Mouse (Mus musculus) forelimb bud, embryonic 11.5 days (tissue): ENCODE data around the gene Klhl3.
"Not testable (repeated sequence)": the region's sequence is repeated elsewhere in the genome, so short reads cannot be mapped to it uniquely, and the experiment has no call there.

ENCODE experiments used
- DNase-seq: peaks from one replicate; pipeline ENCODE4 v3.0.0-alpha.2; 2012; ENCODE audit warnings: low read depth, low spot score

Gene Klhl3

GRCm38 (mm10) chr13:58113061-58113900, at the start of gene Klhl3:
Klhl3 (minus strand) TSS chr13:58113592.
- peak; percentile 63 for DNase-seq

DNA sequence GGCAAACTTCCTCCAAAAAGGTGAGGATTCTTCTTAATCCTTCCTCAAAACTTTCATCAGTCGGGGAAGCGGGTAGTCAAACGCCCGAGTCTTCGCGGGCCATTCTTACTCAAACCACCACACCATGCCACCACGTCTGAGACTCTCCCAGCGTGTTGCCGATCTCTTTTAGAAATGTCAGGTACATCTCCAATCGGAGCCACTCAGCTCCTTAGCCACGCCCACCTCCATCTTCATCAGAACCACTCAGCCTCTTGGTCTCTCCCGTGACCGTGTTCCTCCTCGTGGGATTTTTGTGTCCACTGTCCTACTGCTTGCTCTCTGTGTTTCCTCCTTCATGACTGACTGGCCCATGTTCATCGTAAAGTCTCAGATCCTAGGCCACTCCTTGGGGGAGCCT, 47.4 kb upstream of the Klhl3 start:
- no peak for DNase-seq

GRCm38 (mm10) chr13:58158099-58158912, 44.9 kb upstream of the Klhl3 start:
- DNase-seq = peak; percentile 93

- DNase-seq = peak; percentile 78
Observed at GRCm38 (mm10) chr13:58157447-58158098, 44.2 kb upstream of the Klhl3 start, which contains the start of gene Idnk. Idnk (plus strand) TSS chr13:58157649.

- no peak for DNase-seq
Observed at GRCm38 (mm10) chr13:58157036-58157435, 43.6 kb upstream of the Klhl3 start.

DNA sequence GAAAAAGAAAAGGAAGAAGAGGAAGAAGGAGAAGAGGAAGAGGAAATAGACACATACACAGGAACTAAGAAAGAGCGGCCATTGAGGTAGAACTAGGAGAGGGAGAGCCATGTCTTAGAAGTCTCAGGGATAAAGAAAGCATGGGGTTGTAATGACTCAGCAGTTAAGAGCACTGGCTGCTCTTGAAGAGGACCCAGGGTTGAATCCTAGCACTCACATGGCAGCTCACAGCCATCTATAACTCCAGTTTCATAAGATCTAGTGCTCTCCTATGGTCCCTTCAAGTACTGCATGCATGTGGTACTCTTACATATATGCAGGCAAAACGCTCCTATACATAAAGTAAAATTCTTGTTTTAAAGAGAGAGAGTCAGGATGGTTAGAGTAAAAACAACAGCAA, 42.6 kb upstream of the Klhl3 start:
- no peak for DNase-seq

- no peak for DNase-seq
Observed at GRCm38 (mm10) chr13:58150442-58150841, 37.0 kb upstream of the Klhl3 start.

DNA sequence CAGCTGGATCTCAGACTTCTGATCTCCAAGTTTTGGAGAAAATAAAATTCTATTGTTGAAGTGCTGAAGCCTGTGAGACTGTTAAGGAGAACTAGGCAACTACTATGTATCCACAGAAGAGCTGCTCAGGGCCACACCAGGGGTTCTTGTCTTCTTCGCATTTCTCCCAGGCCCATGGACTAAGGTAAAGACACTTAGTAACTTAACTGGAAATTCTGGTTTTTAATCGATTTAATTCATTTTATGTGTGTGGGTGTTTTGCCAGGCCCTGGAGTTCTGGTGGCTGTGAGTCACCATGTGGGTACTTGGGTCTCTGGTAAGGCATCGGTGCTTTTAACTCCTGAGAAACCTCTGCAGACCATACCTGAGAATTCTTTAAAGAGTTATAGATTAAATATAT, 36.2 kb upstream of the Klhl3 start:
- DNase-seq = no peak

GRCm38 (mm10) chr13:58149033-58149558, 35.7 kb upstream of the Klhl3 start:
- no peak for DNase-seq

DNA sequence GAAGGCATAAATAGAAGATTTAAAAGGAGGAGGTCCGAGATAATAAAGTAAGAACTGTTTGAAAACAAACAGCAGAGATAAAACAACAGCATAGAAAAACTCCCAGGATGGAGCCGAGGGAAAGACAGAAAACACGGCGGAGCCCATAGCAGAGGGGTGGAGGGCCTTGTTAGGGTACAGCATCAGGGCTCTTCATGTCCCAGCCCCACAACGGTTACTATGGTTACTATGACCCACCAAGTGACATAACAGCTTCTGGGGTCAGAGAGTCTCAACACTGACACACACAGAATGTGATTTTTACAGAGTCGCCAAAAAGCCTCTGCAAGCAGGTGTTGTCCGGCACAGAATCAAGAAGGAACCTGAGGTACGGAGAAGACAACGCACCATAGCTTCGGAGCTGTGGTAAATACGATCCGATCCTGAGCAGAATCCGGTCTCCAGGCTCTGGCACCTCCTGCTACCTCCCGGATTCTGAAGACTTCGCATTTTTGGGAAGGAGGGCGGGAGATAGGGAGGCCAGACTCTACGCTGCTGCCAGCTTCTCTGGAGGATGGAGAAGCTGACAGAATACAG, 35.0 kb upstream of the Klhl3 start:
- peak; percentile 79 for DNase-seq

DNA sequence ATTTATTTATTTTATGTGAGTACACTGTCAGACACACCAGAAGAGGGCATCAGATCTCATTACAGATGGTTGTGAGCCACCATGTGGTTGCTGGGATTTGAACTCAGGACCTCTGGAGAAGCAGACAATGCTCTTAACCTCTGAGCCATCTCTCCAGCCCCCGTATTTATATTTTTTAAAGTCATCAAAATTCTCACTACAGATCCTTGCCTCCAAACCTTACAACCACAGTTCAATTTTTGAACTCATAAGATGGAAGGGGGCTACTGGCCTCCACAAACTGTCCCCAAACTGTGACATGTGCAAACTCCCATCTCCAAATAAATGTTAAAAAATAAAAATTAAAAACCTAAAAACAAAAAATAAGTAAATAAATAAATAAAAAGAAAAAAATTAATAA, 34.4 kb upstream of the Klhl3 start:
- no peak for DNase-seq

DNA sequence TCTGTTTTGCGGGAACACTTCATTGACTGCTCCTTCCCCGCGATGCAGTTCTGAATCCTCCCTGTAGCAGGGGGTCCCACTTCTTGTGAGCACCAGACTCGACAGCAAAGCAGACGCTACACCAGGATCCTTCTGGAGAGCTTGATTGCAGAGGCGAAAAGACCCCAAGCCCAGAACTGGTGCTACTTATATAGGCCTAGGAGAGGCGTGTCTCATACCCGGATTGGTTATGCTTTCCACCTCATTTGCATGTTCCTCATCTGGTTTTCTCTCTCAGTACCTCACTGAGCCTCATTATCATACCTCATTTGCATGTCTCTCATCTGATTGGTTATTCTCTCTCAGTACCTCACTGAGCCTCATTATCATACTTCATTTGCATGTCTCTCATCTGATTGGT, 33.2 kb upstream of the Klhl3 start:
- DNase-seq = not testable (repeated sequence)

DNA sequence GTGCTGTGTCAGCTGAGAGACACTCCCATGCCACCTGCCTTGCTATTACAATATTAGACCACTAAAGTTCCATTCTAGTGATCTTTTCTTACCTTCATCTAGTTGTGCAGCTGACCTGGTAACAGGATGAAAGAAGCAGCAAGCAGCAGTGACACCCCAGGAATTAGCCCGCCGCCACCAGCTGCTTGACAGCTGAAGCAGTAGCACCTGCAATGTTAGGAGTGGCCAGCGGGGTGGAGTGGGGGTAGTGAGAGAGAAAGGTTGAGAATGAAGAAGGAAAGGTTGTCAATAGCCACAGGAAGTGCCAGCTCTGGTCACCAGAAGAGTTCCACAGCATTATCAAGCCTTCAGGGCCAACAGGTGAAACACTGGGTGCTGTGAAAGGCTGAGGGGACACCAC, 18.3 kb upstream of the Klhl3 start:
- no peak for DNase-seq

- DNase-seq = no peak
Observed at GRCm38 (mm10) chr13:58129687-58130246, 16.4 kb upstream of the Klhl3 start.

DNA sequence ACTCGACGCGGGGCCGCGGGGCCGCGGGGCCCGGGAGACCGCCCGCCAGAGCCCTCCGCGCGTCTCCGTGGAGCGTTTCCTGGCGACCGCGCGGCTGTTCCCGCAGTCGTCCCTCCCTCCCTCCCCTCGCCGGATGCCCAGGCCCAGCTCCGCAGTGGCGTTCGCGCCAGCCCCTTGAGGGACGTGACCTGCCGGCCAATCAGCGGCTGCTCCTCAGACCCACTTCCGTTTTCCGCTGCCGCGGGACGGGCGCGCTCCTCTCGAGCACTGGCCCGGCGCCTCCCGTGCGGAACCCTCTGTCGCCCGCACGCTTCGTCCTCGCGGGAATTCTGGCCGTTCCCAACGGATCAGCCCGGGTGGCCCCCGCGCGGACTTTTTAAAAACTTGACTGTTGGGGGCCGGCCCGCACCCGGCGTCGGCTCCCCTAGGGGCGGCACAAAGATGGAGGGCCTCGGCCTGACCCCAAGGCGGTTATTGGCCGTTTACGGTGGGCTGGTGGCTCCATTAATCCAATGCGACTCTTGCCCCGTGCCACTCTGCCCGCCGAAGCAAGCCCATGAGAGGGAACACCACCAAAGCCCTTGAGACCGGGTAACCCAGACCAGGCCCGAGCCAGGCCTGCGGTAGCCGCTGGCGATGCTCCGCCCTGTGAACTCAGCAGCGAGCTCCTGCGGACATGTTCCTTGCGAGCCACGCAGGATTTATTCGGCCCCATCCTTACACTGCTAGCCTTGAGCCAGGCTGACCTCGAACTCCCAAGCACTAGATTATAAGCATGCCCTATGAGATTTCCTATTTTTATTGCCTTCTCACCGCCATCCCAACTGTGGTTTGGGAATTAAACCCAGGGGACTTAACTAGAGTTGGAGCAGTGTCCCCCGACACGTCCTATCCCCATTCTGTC, 15.6 kb upstream of the Klhl3 start:
- DNase-seq = peak; percentile 95

DNA sequence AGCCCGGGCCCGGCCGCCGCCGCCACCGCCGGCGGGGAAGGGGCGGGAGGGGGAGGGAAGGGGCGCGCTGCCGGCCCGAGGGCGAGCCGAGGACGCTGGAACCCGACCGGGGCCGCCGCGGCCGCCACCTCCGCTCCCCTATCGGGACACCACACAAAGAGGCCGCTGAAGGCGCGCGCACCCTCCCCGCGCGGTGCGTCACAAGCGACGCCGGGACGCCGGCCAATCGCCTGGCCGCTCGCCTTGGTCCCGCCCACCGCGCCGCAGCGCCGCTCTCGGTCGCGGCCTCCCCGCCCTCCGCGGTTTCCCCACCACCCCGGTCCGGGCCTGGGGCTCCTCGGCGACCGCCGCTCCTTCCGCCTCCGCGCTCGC, 15.0 kb upstream of the Klhl3 start, which contains the start of gene Hnrnpa0:
Hnrnpa0 (minus strand) TSS at position 161 of the 372 bp plus-strand sequence.
- peak; percentile 93 for DNase-seq

DNA sequence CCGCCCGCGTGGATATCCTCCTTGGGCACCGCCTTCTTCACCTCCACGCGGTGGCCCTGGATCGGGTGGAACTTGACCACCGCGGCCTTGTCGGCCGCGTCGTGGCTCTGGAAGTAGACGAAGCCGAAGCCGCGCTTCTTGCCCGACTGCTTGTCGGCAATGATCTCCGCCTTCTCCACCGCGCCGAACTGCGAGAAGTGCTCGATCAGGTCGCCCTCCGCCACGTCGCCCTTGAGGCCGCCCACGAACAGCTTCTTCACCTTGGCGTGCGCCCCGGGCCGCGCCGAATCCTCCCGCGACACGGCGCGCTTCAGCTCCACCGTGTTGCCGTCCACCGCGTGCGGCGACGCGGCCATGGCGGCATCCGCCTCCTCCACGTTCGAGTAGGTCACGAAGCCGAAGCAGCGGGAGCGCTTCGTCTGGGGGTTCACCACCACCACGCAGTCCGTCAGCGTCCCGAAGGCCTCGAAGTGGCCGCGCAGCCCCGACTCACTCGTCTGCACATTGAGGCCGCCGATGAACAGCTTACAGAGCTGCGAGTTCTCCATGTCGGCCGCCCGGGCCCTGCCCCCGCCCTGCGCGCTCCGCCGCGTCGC, 14.5 kb upstream of the Klhl3 start:
- no peak for DNase-seq

GRCm38 (mm10) chr13:58126862-58127765, 13.7 kb upstream of the Klhl3 start:
- no peak for DNase-seq

GRCm38 (mm10) chr13:58126126-58126525, 12.7 kb upstream of the Klhl3 start:
- DNase-seq = peak; percentile 72
